Mouse (Mus musculus): ENCODE measurements around the gene Il6ra. TPM values are rescaled to one million over a fixed set of nuclear protein-coding genes. Genes with fewer than 3 reads are reported as not detected.
A peak's percentile ranks its signal among the peaks of the same experiment; 100 is the strongest.

Il6ra gene
- polyA plus RNA-seq, 1 experiment from 2014 or later: 3.2 TPM

DNA sequence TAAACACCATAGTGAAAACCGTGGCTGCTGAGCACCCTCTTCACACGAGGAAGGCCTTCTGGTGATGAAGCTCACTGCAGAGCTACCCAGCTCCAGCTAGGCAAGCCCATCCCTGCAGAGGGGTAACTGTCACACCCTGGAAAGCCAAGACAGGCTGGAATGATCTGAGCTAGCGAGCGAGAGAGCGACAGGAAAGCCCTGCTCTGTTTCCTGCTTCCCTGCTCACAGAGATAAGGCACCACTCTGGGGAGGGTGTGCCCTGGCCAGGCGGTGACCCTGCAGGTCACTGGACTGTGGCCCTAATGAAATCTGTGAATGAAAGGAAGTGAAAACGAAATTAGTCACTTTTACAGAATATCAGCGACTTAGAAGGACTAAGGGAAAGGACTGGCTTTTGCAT is 77.6 kb downstream of the Il6ra start:
- H3K9me3 ChIP-seq: no peaks in the 10 kb centered on the region
- no peak overlapping the region for H3K9ac ChIP-seq
- no peak overlapping the region for H3K27ac ChIP-seq
- H3K4me2 ChIP-seq: no peak overlapping the region
- no peak for ATAC-seq (ENCODE audit: insufficient read depth, low FRiP score, low read depth)
- peaks cover 11% of the 10 kb centered on the region; the same call in 1 of the 2 replicates for H3K4me1 ChIP-seq
- 35% methylated on average over 8 of the region's 8 CpGs for WGBS
- peaks cover 34% of the 10 kb centered on the region for H3K27me3 ChIP-seq (replicated peaks)
- no peak overlapping the region for H3K4me3 ChIP-seq (replicated peaks)
- no peaks in the 10 kb centered on the region for H3K36me3 ChIP-seq

DNA sequence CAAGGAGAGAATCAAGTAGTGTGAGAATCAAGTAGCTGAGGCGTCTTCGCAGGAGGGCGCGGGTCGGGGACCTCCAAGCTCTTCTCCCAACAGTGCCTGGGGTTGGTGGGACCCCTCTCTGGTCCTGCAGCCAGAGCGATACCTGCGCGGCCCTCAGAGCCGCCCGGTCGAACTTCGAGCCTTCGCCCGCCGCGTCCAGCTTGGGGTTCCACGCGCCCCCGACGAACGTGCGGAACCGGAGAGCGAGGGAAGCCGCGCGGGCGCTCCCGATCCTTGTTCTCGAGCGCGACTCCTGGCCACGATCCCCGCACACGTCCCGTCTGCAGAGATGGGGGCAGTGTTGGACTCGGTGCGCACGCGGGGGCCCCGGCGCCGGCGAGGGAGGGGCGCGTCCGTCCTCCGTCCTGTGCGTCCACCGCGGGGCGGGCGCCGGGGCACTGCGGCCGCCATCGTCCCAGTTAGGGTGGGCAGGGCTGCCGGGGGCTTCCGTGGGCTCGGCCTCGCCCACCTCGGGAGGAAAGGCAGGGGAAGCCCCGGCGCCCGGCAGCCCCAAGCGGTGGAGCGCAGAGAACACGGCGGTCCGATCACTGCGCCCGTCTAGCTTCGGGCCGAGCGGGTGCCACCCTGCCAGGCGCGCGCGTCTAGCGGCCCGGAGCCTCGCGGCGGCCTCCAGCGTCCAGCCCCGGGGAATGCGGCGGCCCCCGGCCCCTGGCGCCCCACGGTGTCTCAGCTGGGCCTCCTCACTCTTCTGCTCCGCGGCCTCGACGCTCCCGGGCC is 82.0 kb downstream of the Il6ra start, which contains the start of gene She:
Gene She, plus strand, starts transcription at position 556 of the 777 bp plus-strand sequence.
- Histone ChIP-seq H3K27ac (peak within 1 kb of the TSS; percentile 44; the same call in 1 of the 2 replicates), H3K4me3 (replicated peaks) (peak within 1 kb of the TSS; percentile 42), H3K4me1 (peaks cover 11% of the 10 kb centered on the region; the same call in 1 of the 2 replicates), H3K9ac (peak within 1 kb of the TSS; percentile 29; the same call in 1 of the 2 replicates), H3K4me2 (peak within 1 kb of the TSS; percentile 74), H3K36me3 (no peaks in the 10 kb centered on the region), H3K27me3 (replicated peaks) (peaks cover 56% of the 10 kb centered on the region), H3K9me3 (no peaks in the 10 kb centered on the region)
- 0 out of 2 replicates have a peak, but pooled peaks have one; percentile 47 for ATAC-seq (ENCODE audit: insufficient read depth, low FRiP score, low read depth)
- WGBS: 2% methylated on average over 85 of the region's 96 CpGs

- H3K9me3 ChIP-seq: no peaks in the 10 kb centered on the region
- no peak for ATAC-seq (ENCODE audit: insufficient read depth, low FRiP score, low read depth)
- H3K4me2 ChIP-seq: no peak overlapping the region
- no peak overlapping the region for H3K27ac ChIP-seq
- 60% methylated on average over 3 of the region's 3 CpGs for WGBS
- H3K4me1 ChIP-seq: peaks cover 6% of the 10 kb centered on the region; the same call in 1 of the 2 replicates
- no peaks in the 10 kb centered on the region for H3K36me3 ChIP-seq
- no peak overlapping the region for H3K9ac ChIP-seq
- no peak overlapping the region for H3K4me3 ChIP-seq (replicated peaks)
- H3K27me3 ChIP-seq (replicated peaks): peaks cover 29% of the 10 kb centered on the region
Observed at GRCm38 (mm10) chr3:89826295-89826694, 86.7 kb downstream of the Il6ra start.

DNA sequence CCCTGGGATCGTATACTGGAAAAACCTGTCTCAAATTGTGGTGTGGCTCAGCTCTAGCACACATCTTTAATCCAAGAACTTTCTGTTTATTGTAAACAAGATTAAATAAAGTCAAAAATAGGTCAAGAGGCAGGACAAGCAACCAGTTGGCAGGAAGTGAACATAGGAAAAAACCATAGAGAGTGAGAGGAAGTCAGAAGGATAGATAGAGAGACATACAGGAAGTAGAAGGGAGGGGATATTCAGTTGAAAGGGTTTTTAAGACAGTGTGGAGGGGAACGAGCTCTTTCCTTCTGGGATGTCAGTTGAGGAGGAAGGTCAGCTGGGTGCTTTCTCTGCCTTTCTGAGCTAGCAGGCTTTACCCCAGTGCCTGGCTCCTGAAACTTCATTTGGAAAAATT is 89.4 kb downstream of the Il6ra start:
- no peak overlapping the region for H3K9ac ChIP-seq
- no peak overlapping the region for H3K27ac ChIP-seq
- WGBS: 42% methylated on average over 2 of the region's 2 CpGs
- no peak for ATAC-seq (ENCODE audit: insufficient read depth, low FRiP score, low read depth)
- H3K4me2 ChIP-seq: no peak overlapping the region
- H3K4me3 ChIP-seq (replicated peaks): no peak overlapping the region
- H3K4me1 ChIP-seq: no peaks in the 10 kb centered on the region
- no peaks in the 10 kb centered on the region for H3K9me3 ChIP-seq
- H3K36me3 ChIP-seq: no peaks in the 10 kb centered on the region
- peaks cover 5% of the 10 kb centered on the region for H3K27me3 ChIP-seq (replicated peaks)

- 74% methylated on average over 10 of the region's 10 CpGs for WGBS
Observed at GRCm38 (mm10) chr3:89821548-89822480, 91.2 kb downstream of the Il6ra start.

DNA sequence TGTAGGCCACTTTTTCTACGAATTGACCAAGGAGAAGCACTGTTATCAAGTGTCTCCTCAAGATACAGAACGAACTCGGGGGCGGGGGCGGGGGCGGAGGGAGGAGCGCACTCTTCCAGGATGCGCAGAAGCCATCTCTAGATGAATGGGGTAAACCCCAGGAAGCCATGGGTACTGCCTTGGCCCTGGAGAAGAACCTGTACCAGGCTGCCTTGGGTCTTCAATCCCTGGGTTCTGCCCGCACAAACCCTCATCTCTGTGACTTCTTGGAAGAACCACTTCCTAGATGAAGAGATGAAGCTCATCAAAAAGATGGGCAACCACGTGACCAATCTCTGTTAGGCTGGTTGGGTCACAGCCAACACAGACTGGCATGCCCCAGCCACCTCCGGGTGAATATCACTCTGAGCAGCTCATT is 91.9 kb downstream of the Il6ra start:
- Histone ChIP-seq H3K4me3 (replicated peaks) (no peak overlapping the region), H3K27me3 (replicated peaks) (no peaks in the 10 kb centered on the region), H3K4me2 (no peak overlapping the region), H3K9ac (no peak overlapping the region), H3K36me3 (no peaks in the 10 kb centered on the region), H3K4me1 (no peaks in the 10 kb centered on the region), H3K27ac (no peak overlapping the region), H3K9me3 (no peaks in the 10 kb centered on the region)
- no peak for ATAC-seq (ENCODE audit: insufficient read depth, low FRiP score, low read depth)
- 80% methylated on average over 11 of the region's 11 CpGs for WGBS

More at GRCm38 (mm10) chr3:89821548-89822480, 91.2 kb downstream of the Il6ra start:
- Histone ChIP-seq H3K4me3 (replicated peaks) (no peak overlapping the region), H3K4me2 (no peak overlapping the region), H3K27ac (no peak overlapping the region), H3K27me3 (replicated peaks) (no peaks in the 10 kb centered on the region), H3K4me1 (no peaks in the 10 kb centered on the region), H3K36me3 (no peaks in the 10 kb centered on the region), H3K9me3 (no peaks in the 10 kb centered on the region), H3K9ac (no peak overlapping the region)
- no peak for ATAC-seq (ENCODE audit: insufficient read depth, low FRiP score, low read depth)

- 86% methylated on average over 12 of the region's 12 CpGs for WGBS
- no peaks in the 10 kb centered on the region for H3K9me3 ChIP-seq
- H3K36me3 ChIP-seq: no peaks in the 10 kb centered on the region
- no peak overlapping the region for H3K4me2 ChIP-seq
- H3K27me3 ChIP-seq (replicated peaks): no peaks in the 10 kb centered on the region
- no peak overlapping the region for H3K27ac ChIP-seq
- no peak overlapping the region for H3K9ac ChIP-seq
- H3K4me3 ChIP-seq (replicated peaks): no peak overlapping the region
- ATAC-seq (ENCODE audit: insufficient read depth, low FRiP score, low read depth): no peak
- no peaks in the 10 kb centered on the region for H3K4me1 ChIP-seq
Observed at GRCm38 (mm10) chr3:89820311-89821095, 92.5 kb downstream of the Il6ra start.

DNA sequence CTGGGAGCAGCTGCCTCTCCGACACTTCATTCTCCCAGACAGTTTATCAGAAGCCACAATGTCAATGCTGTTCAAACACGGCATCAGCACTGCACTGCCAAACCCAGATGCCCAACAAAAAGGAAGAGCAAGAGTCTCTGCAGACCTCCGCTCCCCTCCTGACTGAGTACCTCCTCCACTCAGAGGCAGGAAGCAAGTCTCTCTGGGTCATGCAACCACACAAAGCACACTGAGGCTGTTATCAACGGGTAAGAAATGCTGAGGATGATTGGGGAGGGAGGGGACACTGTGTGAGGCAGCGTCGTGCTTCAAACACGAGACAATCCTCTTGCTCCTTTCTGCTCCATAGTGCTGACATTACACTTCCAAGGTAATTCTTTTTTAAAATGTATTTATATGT is 93.1 kb downstream of the Il6ra start:
- WGBS: 48% methylated on average over 7 of the region's 7 CpGs
- Histone ChIP-seq H3K4me2 (no peak overlapping the region), H3K9me3 (no peaks in the 10 kb centered on the region), H3K9ac (no peak overlapping the region), H3K36me3 (no peaks in the 10 kb centered on the region), H3K4me1 (no peaks in the 10 kb centered on the region), H3K4me3 (replicated peaks) (no peak overlapping the region), H3K27ac (no peak overlapping the region), H3K27me3 (replicated peaks) (no peaks in the 10 kb centered on the region)
- no peak for ATAC-seq (ENCODE audit: insufficient read depth, low FRiP score, low read depth)

DNA sequence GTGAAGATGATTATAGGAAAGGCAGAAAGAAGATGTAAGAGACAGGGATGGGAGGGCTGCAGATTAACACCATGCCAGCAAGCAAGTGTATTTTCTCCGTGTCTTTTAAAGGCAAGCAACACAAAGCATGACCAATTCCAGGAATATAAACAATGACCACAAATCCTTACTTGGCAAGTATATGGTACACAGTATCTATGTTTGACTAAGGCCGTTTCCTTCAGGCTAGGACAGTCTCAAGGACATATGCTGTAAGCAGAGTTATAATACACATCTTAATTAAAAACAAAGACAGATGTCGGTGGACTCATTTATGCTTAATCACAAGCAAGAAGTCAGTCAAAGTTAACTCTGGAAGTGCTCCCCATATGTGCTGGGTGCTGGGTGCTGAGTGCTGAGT is 94.4 kb downstream of the Il6ra start:
- no peak overlapping the region for H3K9ac ChIP-seq
- H3K27ac ChIP-seq: no peak overlapping the region
- H3K9me3 ChIP-seq: no peaks in the 10 kb centered on the region
- no peak overlapping the region for H3K4me2 ChIP-seq
- no peak for ATAC-seq (ENCODE audit: insufficient read depth, low FRiP score, low read depth)
- no peaks in the 10 kb centered on the region for H3K36me3 ChIP-seq
- no peaks in the 10 kb centered on the region for H3K4me1 ChIP-seq
- no peaks in the 10 kb centered on the region for H3K27me3 ChIP-seq (replicated peaks)
- H3K4me3 ChIP-seq (replicated peaks): no peak overlapping the region
- 50% methylated on average over 3 of the region's 3 CpGs for WGBS

- Histone ChIP-seq H3K27me3 (replicated peaks) (no peaks in the 10 kb centered on the region), H3K4me2 (no peak overlapping the region), H3K4me3 (replicated peaks) (no peak overlapping the region), H3K9ac (no peak overlapping the region), H3K9me3 (no peaks in the 10 kb centered on the region), H3K27ac (no peak overlapping the region), H3K36me3 (no peaks in the 10 kb centered on the region), H3K4me1 (no peaks in the 10 kb centered on the region)
- no peak for ATAC-seq (ENCODE audit: insufficient read depth, low FRiP score, low read depth)
- 64% methylated on average over 4 of the region's 4 CpGs for WGBS
Observed at GRCm38 (mm10) chr3:89817056-89817455, 95.9 kb downstream of the Il6ra start.
